Mouse (Mus musculus) forebrain, embryonic 14.5 days (tissue): ENCODE results near the gene Dnm2. TPM values are rescaled to one million over a fixed set of nuclear protein-coding genes. Genes with fewer than 3 reads are reported as not detected.
"Not testable (repeated sequence)": the region's sequence is repeated elsewhere in the genome, so short reads cannot be mapped to it uniquely, and the experiment has no call there.

Source experiments
- ATAC-seq: fragments of 200-750 bp; cut with Nextera tagmentation; 2 replicates; pipeline ENCODE4 v1.8.0; 2017; ENCODE audit warnings: mild to moderate bottlenecking, moderate library complexity
- DNase-seq: peaks from one replicate; pipeline ENCODE4 v3.0.0-alpha.2; 2015; ENCODE audit warnings: low spot score
- H3K27ac ChIP-seq: fragments of 300-500 bp; sonication (generic); 2 replicates; pipeline ENCODE4 v1.5.1; 2014; ENCODE audit warnings: low read depth, mild to moderate bottlenecking, control low read depth, low read length, moderate library complexity
- H3K27me3 ChIP-seq: fragments of 300-500 bp; sonication (generic); replicated peaks from 2 replicates; pipeline ENCODE4 v1.6.1; 2014; ENCODE audit warnings: low read length, control low read depth, mixed read lengths; ENCODE audit not compliant: control insufficient read depth, insufficient read depth
- H3K36me3 ChIP-seq: fragments of 300-500 bp; sonication (generic); 2 replicates; pipeline ENCODE4 v1.6.1; 2014; ENCODE audit warnings: low read length, control low read depth; ENCODE audit not compliant: control insufficient read depth, insufficient read depth
- H3K4me1 ChIP-seq: fragments of 300-500 bp; sonication (generic); 2 replicates; pipeline ENCODE4 v1.6.1; 2014; ENCODE audit warnings: antibody characterized with exemption, low read length, control low read depth; ENCODE audit not compliant: control insufficient read depth, insufficient read depth
- H3K4me2 ChIP-seq: fragments of 300-500 bp; sonication (generic); 2 replicates; pipeline ENCODE4 v1.6.1; 2014; ENCODE audit warnings: mild to moderate bottlenecking, control low read depth, low read length
- H3K4me3 ChIP-seq: fragments of 300-500 bp; sonication (generic); 2 replicates; pipeline ENCODE4 v1.5.1; 2014; ENCODE audit warnings: low read depth, low read length, control low read depth
- H3K9ac ChIP-seq: fragments of 300-500 bp; sonication (generic); 2 replicates; pipeline ENCODE4 v1.6.1; 2014; ENCODE audit warnings: mild to moderate bottlenecking, low read length, control low read depth, moderate library complexity
- H3K9me3 ChIP-seq: fragments of 300-500 bp; sonication (generic); replicated peaks from 2 replicates; pipeline ENCODE4 v1.6.1; 2016; ENCODE audit warnings: low read length, control low read depth, mixed read lengths; ENCODE audit not compliant: control insufficient read depth
- WGBS: fragments of 180-500 bp; shearing (Covaris S2); extraction: QIAGEN DNeasy Blood & Tissue Kit; methylation state at CpG from one replicate; pipeline ENCODE4 v1.1.7; 2014; 5-methylcytosine and 5-hydroxymethylcytosine counted together
- polyA plus RNA-seq: library from polyadenylated mRNA; unstranded; fragments of >200 nt; fragmentation: Nextera tagmentation; extraction: Ambion mirVana; gene quantifications from 2 replicates; pipeline ENCODE4 v1.2.1, GENCODE M21; 2014

The Dnm2 gene
- polyA plus RNA-seq, 1 experiment from 2014 or later, result 54.2 TPM

GRCm38 (mm10) chr9:21472913-21473312 is 48.2 kb downstream of the Dnm2 start:
- Histone ChIP-seq H3K27ac (no peak overlapping the region), H3K9ac (no peak overlapping the region), H3K4me2 (no peak overlapping the region), H3K36me3 (peaks cover 87% of the 10 kb centered on the region), H3K9me3 (no peaks in the 10 kb centered on the region), H3K27me3 (no peaks in the 10 kb centered on the region), H3K4me1 (no peaks in the 10 kb centered on the region), H3K4me3 (no peak overlapping the region)
- 89% methylated on average over 4 of the region's 4 CpGs for WGBS
- ATAC-seq, result no peak
- DNase-seq, result no peak

GRCm38 (mm10) chr9:21477707-21478106 is 53.0 kb downstream of the Dnm2 start:
- Histone ChIP-seq H3K4me2 (no peak overlapping the region), H3K27me3 (no peaks in the 10 kb centered on the region), H3K4me1 (no peaks in the 10 kb centered on the region), H3K9ac (no peak overlapping the region), H3K36me3 (peaks cover 95% of the 10 kb centered on the region), H3K9me3 (no peaks in the 10 kb centered on the region), H3K4me3 (no peak overlapping the region), H3K27ac (no peak overlapping the region)
- WGBS, result 95% methylated on average over 6 of the region's 6 CpGs
- DNase-seq (no peak), ATAC-seq (no peak)

- H3K27ac ChIP-seq, result no peak overlapping the region
- peak; percentile 19 for DNase-seq
- H3K9ac ChIP-seq, result no peak overlapping the region
- WGBS, result 84% methylated on average over 4 of the region's 4 CpGs
- H3K36me3 ChIP-seq, result peaks cover 74% of the 10 kb centered on the region
- H3K4me2 ChIP-seq, result no peak overlapping the region
- H3K4me1 ChIP-seq, result no peaks in the 10 kb centered on the region
- no peaks in the 10 kb centered on the region for H3K9me3 ChIP-seq
- no peaks in the 10 kb centered on the region for H3K27me3 ChIP-seq
- ATAC-seq, result no peak
- H3K4me3 ChIP-seq, result no peak overlapping the region
These were observed 59.4 kb downstream of the Dnm2 start for GRCm38 (mm10) chr9:21484065-21484464.

- WGBS, result 97% methylated on average over 1 of the region's 2 CpGs
- H3K4me2 ChIP-seq, H3K9ac ChIP-seq, H3K9me3 ChIP-seq, H3K27ac ChIP-seq, H3K4me3 ChIP-seq, ATAC-seq, DNase-seq, H3K27me3 ChIP-seq, H3K4me1 ChIP-seq: not testable (repeated sequence)
- H3K36me3 ChIP-seq, result peaks cover 57% of the 10 kb centered on the region
These were observed 63.5 kb downstream of the Dnm2 start for GRCm38 (mm10) chr9:21488246-21488645.

- no peak overlapping the region for H3K9ac ChIP-seq
- no peak overlapping the region for H3K27ac ChIP-seq
- no peak overlapping the region for H3K4me3 ChIP-seq
- WGBS, result 93% methylated on average over 9 of the region's 9 CpGs
- H3K4me1 ChIP-seq, result no peaks in the 10 kb centered on the region
- H3K9me3 ChIP-seq, result no peaks in the 10 kb centered on the region
- ATAC-seq, result no peak
- peaks cover 43% of the 10 kb centered on the region for H3K36me3 ChIP-seq
- H3K4me2 ChIP-seq, result no peak overlapping the region
- DNase-seq, result no peak
- H3K27me3 ChIP-seq, result no peaks in the 10 kb centered on the region
These were observed 66.0 kb downstream of the Dnm2 start for GRCm38 (mm10) chr9:21490696-21491095.

GRCm38 (mm10) chr9:21493907-21494306 is 69.2 kb downstream of the Dnm2 start:
- H3K9ac ChIP-seq, result no peak overlapping the region
- WGBS, result 55% methylated on average over 2 of the region's 2 CpGs
- no peaks in the 10 kb centered on the region for H3K4me1 ChIP-seq
- H3K36me3 ChIP-seq, result peaks cover 42% of the 10 kb centered on the region
- no peak for ATAC-seq
- H3K27me3 ChIP-seq, result no peaks in the 10 kb centered on the region
- no peak for DNase-seq
- no peak overlapping the region for H3K27ac ChIP-seq
- no peak overlapping the region for H3K4me2 ChIP-seq
- no peak overlapping the region for H3K4me3 ChIP-seq
- H3K9me3 ChIP-seq, result no peaks in the 10 kb centered on the region

GRCm38 (mm10) chr9:21494726-21495125 is 70.0 kb downstream of the Dnm2 start:
- WGBS, result 88% methylated on average over 9 of the region's 9 CpGs
- peaks cover 43% of the 10 kb centered on the region for H3K36me3 ChIP-seq
- no peak for DNase-seq

GRCm38 (mm10) chr9:21496308-21497049 is 71.8 kb downstream of the Dnm2 start:
- ATAC-seq, result no peak
- H3K9me3 ChIP-seq, result no peaks in the 10 kb centered on the region
- H3K4me3 ChIP-seq, result no peak overlapping the region
- H3K27me3 ChIP-seq, result no peaks in the 10 kb centered on the region
- H3K27ac ChIP-seq, result no peak overlapping the region
- H3K4me1 ChIP-seq, result no peaks in the 10 kb centered on the region
- H3K4me2 ChIP-seq, result no peak overlapping the region
- WGBS, result 88% methylated on average over 18 of the region's 19 CpGs
- no peak for DNase-seq
- peaks cover 41% of the 10 kb centered on the region for H3K36me3 ChIP-seq
- H3K9ac ChIP-seq, result no peak overlapping the region

More at GRCm38 (mm10) chr9:21494726-21495125, 70.0 kb downstream of the Dnm2 start:
- no peak for ATAC-seq
- H3K4me2 ChIP-seq, result no peak overlapping the region
- no peaks in the 10 kb centered on the region for H3K27me3 ChIP-seq
- no peaks in the 10 kb centered on the region for H3K9me3 ChIP-seq
- H3K4me3 ChIP-seq, result no peak overlapping the region
- no peaks in the 10 kb centered on the region for H3K4me1 ChIP-seq
- no peak overlapping the region for H3K27ac ChIP-seq
- H3K9ac ChIP-seq, result no peak overlapping the region

- WGBS, result 90% methylated on average over 16 of the region's 16 CpGs
- Histone ChIP-seq H3K4me3 (no peak overlapping the region), H3K4me2 (no peak overlapping the region), H3K9me3 (no peaks in the 10 kb centered on the region), H3K27me3 (no peaks in the 10 kb centered on the region), H3K9ac (no peak overlapping the region), H3K4me1 (no peaks in the 10 kb centered on the region), H3K27ac (no peak overlapping the region), H3K36me3 (peaks cover 35% of the 10 kb centered on the region)
- DNase-seq (no peak), ATAC-seq (no peak)
These were observed 72.4 kb downstream of the Dnm2 start for GRCm38 (mm10) chr9:21497050-21497542.
